Mouse (Mus musculus): Measurements from ENCODE around the gene Hdac9. TPM values are rescaled to one million over a fixed set of nuclear protein-coding genes. Genes with fewer than 3 reads are reported as not detected.
A peak's percentile ranks its signal among the peaks of the same experiment; 100 is the strongest.

Gene Hdac9
- polyA plus RNA-seq, 1 experiment from 2014 or later: 6.7 TPM

GRCm38 (mm10) chr12:34579220-34579619 is 337.7 kb downstream of the Hdac9 start:
- ATAC-seq (replicated peaks; ENCODE audit: insufficient number of reproducible peaks, low FRiP score, low TSS enrichment, low read depth): no peak
- no peak overlapping the region for H3K4me2 ChIP-seq (ENCODE audit: low read depth, low read length)
- H3K4me3 ChIP-seq (ENCODE audit: low read depth, low read length): no peak overlapping the region
- no peak for DNase-seq (ENCODE audit: low spot score)
- H3K27me3 ChIP-seq (ENCODE audit: control insufficient read depth, insufficient read depth, low read length): no peaks in the 10 kb centered on the region
- H3K9ac ChIP-seq (replicated peaks; ENCODE audit: low read length): no peak overlapping the region
- no peaks in the 10 kb centered on the region for H3K4me1 ChIP-seq (ENCODE audit: control insufficient read depth, insufficient read depth, low read length)
- no peak overlapping the region for H3K27ac ChIP-seq (replicated peaks; ENCODE audit: low read depth, low read length)
- WGBS: 76% methylated on average over 1 of the region's 1 CpGs
- H3K36me3 ChIP-seq (replicated peaks; ENCODE audit: control insufficient read depth, insufficient read depth, low read depth, low read length): no peaks in the 10 kb centered on the region
- H3K9me3 ChIP-seq (replicated peaks; ENCODE audit: control insufficient read depth, low read length): no peaks in the 10 kb centered on the region

- no peaks in the 10 kb centered on the region for H3K36me3 ChIP-seq (replicated peaks; ENCODE audit: control insufficient read depth, insufficient read depth, low read depth, low read length)
- no peaks in the 10 kb centered on the region for H3K9me3 ChIP-seq (replicated peaks; ENCODE audit: control insufficient read depth, low read length)
- 91% methylated on average over 1 of the region's 1 CpGs for WGBS
- no peaks in the 10 kb centered on the region for H3K27me3 ChIP-seq (ENCODE audit: control insufficient read depth, insufficient read depth, low read length)
- ATAC-seq (replicated peaks; ENCODE audit: insufficient number of reproducible peaks, low FRiP score, low TSS enrichment, low read depth) (no peak), DNase-seq (ENCODE audit: low spot score) (no peak)
- H3K4me1 ChIP-seq (ENCODE audit: control insufficient read depth, insufficient read depth, low read length): no peaks in the 10 kb centered on the region
- no peak overlapping the region for H3K4me2 ChIP-seq (ENCODE audit: low read depth, low read length)
- H3K4me3 ChIP-seq (ENCODE audit: low read depth, low read length): no peak overlapping the region
- H3K27ac ChIP-seq (replicated peaks; ENCODE audit: low read depth, low read length): no peak overlapping the region
- no peak overlapping the region for H3K9ac ChIP-seq (replicated peaks; ENCODE audit: low read length)
Observed at GRCm38 (mm10) chr12:34571069-34571468, 345.8 kb downstream of the Hdac9 start.

GRCm38 (mm10) chr12:34569472-34569871 is 347.4 kb downstream of the Hdac9 start:
- Histone ChIP-seq H3K9me3 (replicated peaks; ENCODE audit: control insufficient read depth, low read length) (no peaks in the 10 kb centered on the region), H3K4me1 (ENCODE audit: control insufficient read depth, insufficient read depth, low read length) (no peaks in the 10 kb centered on the region), H3K4me3 (ENCODE audit: low read depth, low read length) (no peak overlapping the region), H3K27ac (replicated peaks; ENCODE audit: low read depth, low read length) (no peak overlapping the region), H3K36me3 (replicated peaks; ENCODE audit: control insufficient read depth, insufficient read depth, low read depth, low read length) (no peaks in the 10 kb centered on the region), H3K27me3 (ENCODE audit: control insufficient read depth, insufficient read depth, low read length) (no peaks in the 10 kb centered on the region), H3K4me2 (ENCODE audit: low read depth, low read length) (no peak overlapping the region), H3K9ac (replicated peaks; ENCODE audit: low read length) (no peak overlapping the region)
- no peak for DNase-seq (ENCODE audit: low spot score)
- ATAC-seq (replicated peaks; ENCODE audit: insufficient number of reproducible peaks, low FRiP score, low TSS enrichment, low read depth): no peak
- 95% methylated on average over 3 of the region's 3 CpGs for WGBS

DNA sequence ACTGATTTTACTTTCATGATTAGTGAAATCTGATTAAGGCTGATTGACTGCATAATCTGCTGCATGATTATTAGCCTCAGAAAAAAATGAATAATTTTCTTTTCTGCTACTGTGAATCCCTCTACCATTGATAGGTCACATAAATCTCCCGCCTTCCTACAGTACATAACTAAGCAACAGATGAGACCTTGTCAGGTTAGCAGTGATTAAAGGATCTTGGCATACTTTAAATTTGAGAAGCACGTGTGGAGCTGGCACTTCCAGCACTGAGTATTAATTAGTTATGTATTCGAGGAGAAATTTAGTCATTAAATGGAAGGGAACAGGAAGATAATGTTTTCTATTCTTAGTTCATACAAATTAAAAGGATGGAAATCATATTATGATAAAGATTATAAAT is 347.8 kb downstream of the Hdac9 start:
- H3K36me3 ChIP-seq (replicated peaks; ENCODE audit: control insufficient read depth, insufficient read depth, low read depth, low read length): no peaks in the 10 kb centered on the region
- no peak overlapping the region for H3K4me3 ChIP-seq (ENCODE audit: low read depth, low read length)
- no peak overlapping the region for H3K27ac ChIP-seq (replicated peaks; ENCODE audit: low read depth, low read length)
- 80% methylated on average over 3 of the region's 3 CpGs for WGBS
- no peaks in the 10 kb centered on the region for H3K27me3 ChIP-seq (ENCODE audit: control insufficient read depth, insufficient read depth, low read length)
- H3K4me2 ChIP-seq (ENCODE audit: low read depth, low read length): no peak overlapping the region
- no peaks in the 10 kb centered on the region for H3K4me1 ChIP-seq (ENCODE audit: control insufficient read depth, insufficient read depth, low read length)
- H3K9ac ChIP-seq (replicated peaks; ENCODE audit: low read length): no peak overlapping the region
- ATAC-seq (replicated peaks; ENCODE audit: insufficient number of reproducible peaks, low FRiP score, low TSS enrichment, low read depth): no peak
- no peaks in the 10 kb centered on the region for H3K9me3 ChIP-seq (replicated peaks; ENCODE audit: control insufficient read depth, low read length)
- DNase-seq (ENCODE audit: low spot score): no peak

- ATAC-seq (replicated peaks; ENCODE audit: insufficient number of reproducible peaks, low FRiP score, low TSS enrichment, low read depth): no peak
- Histone ChIP-seq H3K4me1 (ENCODE audit: control insufficient read depth, insufficient read depth, low read length) (no peaks in the 10 kb centered on the region), H3K4me2 (ENCODE audit: low read depth, low read length) (no peak overlapping the region), H3K9me3 (replicated peaks; ENCODE audit: control insufficient read depth, low read length) (no peaks in the 10 kb centered on the region), H3K9ac (replicated peaks; ENCODE audit: low read length) (no peak overlapping the region), H3K27ac (replicated peaks; ENCODE audit: low read depth, low read length) (no peak overlapping the region), H3K4me3 (ENCODE audit: low read depth, low read length) (no peak overlapping the region), H3K27me3 (ENCODE audit: control insufficient read depth, insufficient read depth, low read length) (no peaks in the 10 kb centered on the region), H3K36me3 (replicated peaks; ENCODE audit: control insufficient read depth, insufficient read depth, low read depth, low read length) (no peaks in the 10 kb centered on the region)
- WGBS: 85% methylated on average over 2 of the region's 2 CpGs
- DNase-seq (ENCODE audit: low spot score): no peak
Observed at GRCm38 (mm10) chr12:34562331-34562730, 354.6 kb downstream of the Hdac9 start.

DNA sequence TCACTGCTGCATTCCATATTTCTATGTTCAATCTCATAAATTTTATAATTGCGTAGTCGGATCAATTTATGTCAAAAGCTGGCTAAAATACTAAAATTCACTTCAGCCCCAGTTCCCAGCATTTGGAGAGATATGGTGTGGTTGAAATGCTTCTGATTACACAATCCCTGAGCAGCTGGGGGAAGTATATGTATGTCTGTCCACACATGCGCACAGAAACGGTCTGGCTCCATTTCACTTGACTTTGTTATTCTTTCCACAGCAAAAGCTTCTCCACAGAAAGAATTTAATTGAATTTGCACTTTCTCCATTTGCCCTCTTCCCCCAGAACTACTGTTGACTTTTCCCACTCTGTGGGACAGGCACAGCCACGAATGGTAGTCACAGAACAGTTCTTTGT is 357.9 kb downstream of the Hdac9 start:
- peak; percentile 47 for DNase-seq (ENCODE audit: low spot score)
- Histone ChIP-seq H3K4me2 (ENCODE audit: low read depth, low read length) (no peak overlapping the region), H3K4me1 (ENCODE audit: control insufficient read depth, insufficient read depth, low read length) (no peaks in the 10 kb centered on the region), H3K9ac (replicated peaks; ENCODE audit: low read length) (no peak overlapping the region), H3K4me3 (ENCODE audit: low read depth, low read length) (no peak overlapping the region), H3K36me3 (replicated peaks; ENCODE audit: control insufficient read depth, insufficient read depth, low read depth, low read length) (no peaks in the 10 kb centered on the region), H3K27ac (replicated peaks; ENCODE audit: low read depth, low read length) (no peak overlapping the region), H3K9me3 (replicated peaks; ENCODE audit: control insufficient read depth, low read length) (no peaks in the 10 kb centered on the region), H3K27me3 (ENCODE audit: control insufficient read depth, insufficient read depth, low read length) (no peaks in the 10 kb centered on the region)
- no peak for ATAC-seq (replicated peaks; ENCODE audit: insufficient number of reproducible peaks, low FRiP score, low TSS enrichment, low read depth)
- 58% methylated on average over 5 of the region's 5 CpGs for WGBS

DNA sequence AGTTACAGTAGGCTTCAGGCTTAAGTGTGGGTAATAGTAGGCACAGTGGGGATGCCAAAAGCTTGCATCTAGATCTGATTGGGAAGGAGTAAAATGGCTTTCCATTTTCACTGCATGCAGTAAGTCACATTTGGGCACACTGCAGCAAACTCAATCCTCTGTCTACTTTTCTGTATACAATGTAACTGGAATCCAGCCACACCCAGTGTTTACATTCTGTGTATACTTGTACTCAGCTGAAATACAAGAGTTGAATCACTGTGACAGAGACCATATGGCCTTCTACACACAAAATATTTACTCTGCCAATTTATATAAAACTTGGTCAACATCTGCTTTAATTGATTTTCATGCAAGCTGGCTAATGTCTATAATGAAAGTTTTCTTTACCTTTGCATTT is 362.1 kb downstream of the Hdac9 start:
- Histone ChIP-seq H3K4me2 (ENCODE audit: low read depth, low read length) (no peak overlapping the region), H3K4me1 (ENCODE audit: control insufficient read depth, insufficient read depth, low read length) (no peaks in the 10 kb centered on the region), H3K27ac (replicated peaks; ENCODE audit: low read depth, low read length) (no peak overlapping the region), H3K27me3 (ENCODE audit: control insufficient read depth, insufficient read depth, low read length) (no peaks in the 10 kb centered on the region), H3K4me3 (ENCODE audit: low read depth, low read length) (no peak overlapping the region), H3K36me3 (replicated peaks; ENCODE audit: control insufficient read depth, insufficient read depth, low read depth, low read length) (no peaks in the 10 kb centered on the region), H3K9ac (replicated peaks; ENCODE audit: low read length) (no peak overlapping the region), H3K9me3 (replicated peaks; ENCODE audit: control insufficient read depth, low read length) (no peaks in the 10 kb centered on the region)
- DNase-seq (ENCODE audit: low spot score): no peak
- no peak for ATAC-seq (replicated peaks; ENCODE audit: insufficient number of reproducible peaks, low FRiP score, low TSS enrichment, low read depth)

DNA sequence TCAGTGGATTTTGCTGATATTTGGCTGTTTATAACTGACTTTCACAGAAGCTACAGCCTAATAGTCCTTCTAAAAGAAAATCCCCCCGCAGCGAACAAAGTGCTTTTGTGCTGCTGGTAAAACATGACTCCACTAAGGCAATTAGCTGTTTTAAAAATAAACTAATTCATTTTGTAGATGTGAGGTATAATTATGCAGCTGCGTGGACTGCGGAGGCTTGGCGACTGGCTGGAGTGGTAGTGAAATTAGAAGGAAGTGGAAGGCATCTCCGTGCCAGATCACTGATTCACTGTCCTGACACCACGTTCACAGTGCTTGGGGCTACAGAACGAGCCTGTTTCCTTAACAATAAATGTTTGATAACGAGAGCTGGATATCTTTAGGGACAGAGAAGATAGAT is 366.6 kb downstream of the Hdac9 start:
- no peak for DNase-seq (ENCODE audit: low spot score)
- Histone ChIP-seq H3K36me3 (replicated peaks; ENCODE audit: control insufficient read depth, insufficient read depth, low read depth, low read length) (no peaks in the 10 kb centered on the region), H3K9ac (replicated peaks; ENCODE audit: low read length) (no peak overlapping the region), H3K9me3 (replicated peaks; ENCODE audit: control insufficient read depth, low read length) (no peaks in the 10 kb centered on the region), H3K27ac (replicated peaks; ENCODE audit: low read depth, low read length) (no peak overlapping the region), H3K27me3 (ENCODE audit: control insufficient read depth, insufficient read depth, low read length) (no peaks in the 10 kb centered on the region), H3K4me3 (ENCODE audit: low read depth, low read length) (no peak overlapping the region), H3K4me2 (ENCODE audit: low read depth, low read length) (no peak overlapping the region), H3K4me1 (ENCODE audit: control insufficient read depth, insufficient read depth, low read length) (no peaks in the 10 kb centered on the region)
- 31% methylated on average over 9 of the region's 9 CpGs for WGBS
- ATAC-seq (replicated peaks; ENCODE audit: insufficient number of reproducible peaks, low FRiP score, low TSS enrichment, low read depth): no peak

DNA sequence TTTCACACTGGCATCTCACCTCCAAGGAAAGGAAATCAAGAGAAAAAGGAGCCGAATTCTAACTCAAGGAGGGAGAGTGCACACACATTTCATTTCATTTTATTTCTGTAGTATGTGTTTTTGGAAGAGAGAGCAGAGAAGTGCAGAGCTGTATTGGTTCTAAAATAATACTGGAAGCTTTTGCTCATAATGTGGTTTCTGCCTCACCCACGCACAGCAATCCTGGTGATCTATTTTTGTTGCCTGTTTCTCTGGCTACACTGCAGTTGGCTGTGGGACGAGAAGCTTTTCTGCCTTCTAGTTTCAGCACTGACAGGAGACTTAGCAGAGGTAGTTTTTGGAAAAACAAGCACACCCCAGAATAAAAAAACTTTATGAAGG is 387.7 kb downstream of the Hdac9 start:
- DNase-seq (ENCODE audit: low spot score): no peak
- Histone ChIP-seq H3K4me3 (ENCODE audit: low read depth, low read length) (no peak overlapping the region), H3K27me3 (ENCODE audit: control insufficient read depth, insufficient read depth, low read length) (no peaks in the 10 kb centered on the region), H3K27ac (replicated peaks; ENCODE audit: low read depth, low read length) (no peak overlapping the region), H3K4me2 (ENCODE audit: low read depth, low read length) (no peak overlapping the region), H3K9ac (replicated peaks; ENCODE audit: low read length) (no peak overlapping the region), H3K4me1 (ENCODE audit: control insufficient read depth, insufficient read depth, low read length) (no peaks in the 10 kb centered on the region), H3K36me3 (replicated peaks; ENCODE audit: control insufficient read depth, insufficient read depth, low read depth, low read length) (no peaks in the 10 kb centered on the region), H3K9me3 (replicated peaks; ENCODE audit: control insufficient read depth, low read length) (no peaks in the 10 kb centered on the region)
- 36% methylated on average over 3 of the region's 3 CpGs for WGBS
- no peak for ATAC-seq (replicated peaks; ENCODE audit: insufficient number of reproducible peaks, low FRiP score, low TSS enrichment, low read depth)
